Mouse (Mus musculus): Measurements from ENCODE around the gene Tmem117. TPM values are rescaled to one million over a fixed set of nuclear protein-coding genes. Genes with fewer than 3 reads are reported as not detected.

Tmem117 gene
- polyA plus RNA-seq, 1 experiment from 2014 or later = 3.1 TPM

DNA sequence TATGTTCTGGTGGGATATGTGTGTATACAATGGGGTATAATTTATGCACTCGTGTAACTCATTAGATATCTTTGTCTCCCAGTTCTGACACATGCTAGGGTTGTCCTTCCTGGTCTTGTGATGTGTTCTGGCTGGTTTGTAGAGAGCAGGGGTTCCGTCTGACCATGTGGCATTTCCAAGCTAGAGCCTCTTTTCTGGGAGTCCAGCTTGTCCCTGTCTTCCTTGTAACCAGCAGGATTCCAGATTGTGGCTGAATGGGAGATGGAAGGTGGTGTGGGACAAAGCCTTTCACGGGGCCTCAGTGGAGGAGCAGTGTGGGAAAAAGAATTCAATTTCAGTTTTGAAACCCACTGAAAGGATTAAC is 23.8 kb downstream of the Tmem117 start:
- Histone ChIP-seq H3K4me1 (ENCODE audit: control insufficient read depth, insufficient read depth, low read length) (no peaks in the 10 kb centered on the region), H3K9me3 (ENCODE audit: control insufficient read depth, low read length) (no peaks in the 10 kb centered on the region), H3K9ac (ENCODE audit: low read length) (no peak overlapping the region), H3K36me3 (ENCODE audit: control insufficient read depth, insufficient read depth, low read length) (no peaks in the 10 kb centered on the region), H3K4me3 (ENCODE audit: low read depth, low read length) (no peak overlapping the region), H3K27me3 (ENCODE audit: control insufficient read depth, insufficient read depth, low read length) (no peaks in the 10 kb centered on the region), H3K4me2 (ENCODE audit: low read depth) (no peak overlapping the region), H3K27ac (ENCODE audit: low read depth, low read length) (no peak overlapping the region)
- ATAC-seq (ENCODE audit: insufficient read depth, low FRiP score, low TSS enrichment) (no peak), DNase-seq (ENCODE audit: low spot score) (no peak)
- WGBS = 75% methylated on average over 3 of the region's 3 CpGs

DNA sequence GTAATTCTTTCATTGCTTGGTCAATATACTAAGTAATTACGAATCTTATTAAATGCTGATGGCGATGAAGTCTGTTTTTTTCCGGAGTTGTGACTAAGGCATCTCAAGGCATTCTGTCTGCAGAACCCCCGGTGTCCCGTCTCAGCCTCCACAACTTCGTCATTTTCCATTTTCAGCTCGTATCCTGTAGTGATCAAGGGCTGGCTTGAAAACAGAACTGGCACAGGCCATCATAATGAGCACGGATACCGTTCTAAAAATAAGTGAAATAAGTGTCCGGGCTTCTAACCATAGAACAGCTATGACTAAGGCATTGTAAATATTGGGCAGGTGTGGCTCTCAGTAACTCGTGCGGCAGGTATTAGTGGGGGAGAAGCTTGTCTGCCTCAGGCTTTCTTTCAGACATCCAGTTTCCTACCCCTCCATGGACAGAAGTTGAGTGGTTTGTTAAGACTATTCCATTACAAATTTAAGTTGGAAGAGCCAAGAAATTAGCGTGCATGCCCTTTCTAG is 26.8 kb downstream of the Tmem117 start:
- H3K36me3 ChIP-seq (ENCODE audit: control insufficient read depth, insufficient read depth, low read length) = no peaks in the 10 kb centered on the region
- no peaks in the 10 kb centered on the region for H3K9me3 ChIP-seq (ENCODE audit: control insufficient read depth, low read length)
- no peak overlapping the region for H3K4me3 ChIP-seq (ENCODE audit: low read depth, low read length)
- WGBS = 90% methylated on average over 13 of the region's 13 CpGs
- no peak for DNase-seq (ENCODE audit: low spot score)
- H3K27ac ChIP-seq (ENCODE audit: low read depth, low read length) = no peak overlapping the region
- no peaks in the 10 kb centered on the region for H3K4me1 ChIP-seq (ENCODE audit: control insufficient read depth, insufficient read depth, low read length)
- no peak overlapping the region for H3K4me2 ChIP-seq (ENCODE audit: low read depth)
- no peaks in the 10 kb centered on the region for H3K27me3 ChIP-seq (ENCODE audit: control insufficient read depth, insufficient read depth, low read length)
- ATAC-seq (ENCODE audit: insufficient read depth, low FRiP score, low TSS enrichment) = no peak
- no peak overlapping the region for H3K9ac ChIP-seq (ENCODE audit: low read length)

DNA sequence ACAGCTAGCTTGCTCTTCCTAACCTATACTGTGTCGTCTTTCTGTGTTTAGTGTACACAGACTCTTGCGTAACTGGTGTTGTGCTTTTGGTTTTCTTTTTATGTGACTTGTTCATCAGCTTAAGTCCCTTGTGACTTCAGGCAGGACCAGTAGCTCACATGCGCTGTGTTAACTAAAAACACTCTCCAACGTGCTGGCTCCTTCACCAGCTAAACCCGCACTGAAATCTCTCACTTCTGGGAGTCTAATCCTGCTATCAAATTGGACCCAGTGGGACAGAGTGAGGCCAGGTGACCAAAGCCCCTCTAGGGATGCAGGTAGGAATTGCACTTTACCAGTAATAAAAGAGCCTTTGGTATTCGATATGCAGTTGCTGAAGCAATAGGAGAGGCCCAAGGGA is 28.9 kb downstream of the Tmem117 start:
- ATAC-seq (ENCODE audit: insufficient read depth, low FRiP score, low TSS enrichment) = no peak
- Histone ChIP-seq H3K4me3 (ENCODE audit: low read depth, low read length) (no peak overlapping the region), H3K36me3 (ENCODE audit: control insufficient read depth, insufficient read depth, low read length) (no peaks in the 10 kb centered on the region), H3K27me3 (ENCODE audit: control insufficient read depth, insufficient read depth, low read length) (no peaks in the 10 kb centered on the region), H3K9me3 (ENCODE audit: control insufficient read depth, low read length) (no peaks in the 10 kb centered on the region), H3K4me2 (ENCODE audit: low read depth) (no peak overlapping the region), H3K27ac (ENCODE audit: low read depth, low read length) (no peak overlapping the region), H3K4me1 (ENCODE audit: control insufficient read depth, insufficient read depth, low read length) (no peaks in the 10 kb centered on the region), H3K9ac (ENCODE audit: low read length) (no peak overlapping the region)
- WGBS = 76% methylated on average over 6 of the region's 6 CpGs
- DNase-seq (ENCODE audit: low spot score) = no peak

DNA sequence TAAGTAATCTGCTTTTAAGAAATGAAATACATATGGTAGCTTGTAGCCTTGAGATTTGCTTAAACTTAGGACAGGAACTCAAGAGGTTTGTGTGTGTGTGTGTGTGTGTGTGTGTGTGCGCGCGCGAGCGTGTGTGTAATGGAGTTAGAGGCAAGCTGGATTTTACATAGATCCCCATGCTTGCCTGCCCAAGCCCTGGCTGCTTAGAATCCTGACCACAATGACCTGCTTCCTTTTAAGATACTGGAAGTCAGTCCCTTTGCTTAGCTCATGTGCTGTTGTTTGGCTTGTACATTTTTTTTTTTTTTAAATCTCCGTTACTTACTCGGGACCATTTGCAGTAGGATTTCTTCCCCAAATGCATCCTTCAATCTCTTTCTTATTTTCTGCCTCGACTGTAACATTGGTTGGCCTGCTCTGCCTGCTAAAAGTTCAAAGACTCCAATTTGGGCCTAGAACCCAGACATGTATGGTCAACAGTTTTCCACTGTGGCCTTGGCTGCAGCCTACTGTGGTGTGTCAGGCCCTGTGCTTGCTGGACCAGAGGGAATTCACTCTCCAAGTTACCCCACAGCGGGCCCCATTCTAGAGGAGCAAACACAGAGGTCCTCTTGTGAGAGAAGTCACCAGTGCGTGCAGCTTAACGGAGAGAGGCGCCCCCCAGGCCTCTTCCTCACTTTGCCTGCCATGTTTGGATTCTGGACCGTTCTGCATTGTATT is 29.5 kb downstream of the Tmem117 start:
- peak; percentile 18 for DNase-seq (ENCODE audit: low spot score)
- Histone ChIP-seq H3K27me3 (ENCODE audit: control insufficient read depth, insufficient read depth, low read length) (no peaks in the 10 kb centered on the region), H3K27ac (ENCODE audit: low read depth, low read length) (no peak overlapping the region), H3K4me2 (ENCODE audit: low read depth) (no peak overlapping the region), H3K36me3 (ENCODE audit: control insufficient read depth, insufficient read depth, low read length) (no peaks in the 10 kb centered on the region), H3K4me3 (ENCODE audit: low read depth, low read length) (no peak overlapping the region), H3K9me3 (ENCODE audit: control insufficient read depth, low read length) (no peaks in the 10 kb centered on the region), H3K4me1 (ENCODE audit: control insufficient read depth, insufficient read depth, low read length) (no peaks in the 10 kb centered on the region), H3K9ac (ENCODE audit: low read length) (no peak overlapping the region)
- 76% methylated on average over 13 of the region's 13 CpGs for WGBS
- ATAC-seq (ENCODE audit: insufficient read depth, low FRiP score, low TSS enrichment) = no peak

GRCm38 (mm10) chr15:94659112-94659437 is 30.0 kb downstream of the Tmem117 start:
- H3K9ac ChIP-seq (ENCODE audit: low read length) = no peak overlapping the region
- ATAC-seq (ENCODE audit: insufficient read depth, low FRiP score, low TSS enrichment) (no peak), DNase-seq (ENCODE audit: low spot score) (no peak)
- no peaks in the 10 kb centered on the region for H3K4me1 ChIP-seq (ENCODE audit: control insufficient read depth, insufficient read depth, low read length)
- H3K4me3 ChIP-seq (ENCODE audit: low read depth, low read length) = no peak overlapping the region
- H3K36me3 ChIP-seq (ENCODE audit: control insufficient read depth, insufficient read depth, low read length) = no peaks in the 10 kb centered on the region
- no peaks in the 10 kb centered on the region for H3K9me3 ChIP-seq (ENCODE audit: control insufficient read depth, low read length)
- no peaks in the 10 kb centered on the region for H3K27me3 ChIP-seq (ENCODE audit: control insufficient read depth, insufficient read depth, low read length)
- H3K27ac ChIP-seq (ENCODE audit: low read depth, low read length) = no peak overlapping the region
- H3K4me2 ChIP-seq (ENCODE audit: low read depth) = no peak overlapping the region
- 47% methylated on average over 6 of the region's 6 CpGs for WGBS

GRCm38 (mm10) chr15:94660913-94661312 is 31.9 kb downstream of the Tmem117 start:
- H3K27ac ChIP-seq (ENCODE audit: low read depth, low read length) = no peak overlapping the region
- ATAC-seq (ENCODE audit: insufficient read depth, low FRiP score, low TSS enrichment) (no peak), DNase-seq (ENCODE audit: low spot score) (no peak)
- H3K36me3 ChIP-seq (ENCODE audit: control insufficient read depth, insufficient read depth, low read length) = no peaks in the 10 kb centered on the region
- 76% methylated on average over 7 of the region's 7 CpGs for WGBS
- H3K4me2 ChIP-seq (ENCODE audit: low read depth) = no peak overlapping the region
- H3K27me3 ChIP-seq (ENCODE audit: control insufficient read depth, insufficient read depth, low read length) = no peaks in the 10 kb centered on the region
- no peak overlapping the region for H3K4me3 ChIP-seq (ENCODE audit: low read depth, low read length)
- H3K9me3 ChIP-seq (ENCODE audit: control insufficient read depth, low read length) = no peaks in the 10 kb centered on the region
- H3K4me1 ChIP-seq (ENCODE audit: control insufficient read depth, insufficient read depth, low read length) = no peaks in the 10 kb centered on the region
- H3K9ac ChIP-seq (ENCODE audit: low read length) = no peak overlapping the region

DNA sequence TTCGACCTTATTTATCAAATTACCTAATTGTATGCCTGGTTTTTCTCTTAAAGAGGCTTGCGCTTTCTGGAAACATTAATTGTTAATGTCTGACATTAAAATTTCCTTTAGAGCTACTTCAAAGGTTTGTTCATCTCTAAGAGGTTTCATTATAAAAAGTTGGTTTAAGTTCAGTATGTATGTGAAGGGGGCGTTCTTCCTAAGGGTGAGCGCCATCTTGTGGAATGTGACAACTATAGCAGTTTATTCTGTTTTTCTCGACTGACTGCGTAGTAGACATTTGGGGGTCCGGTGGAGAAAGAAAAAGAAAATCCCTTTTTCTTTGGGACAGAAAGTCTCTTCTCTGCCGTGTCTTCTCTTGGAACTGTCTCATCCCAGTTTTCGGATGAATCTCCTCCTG is 32.4 kb downstream of the Tmem117 start:
- no peaks in the 10 kb centered on the region for H3K4me1 ChIP-seq (ENCODE audit: control insufficient read depth, insufficient read depth, low read length)
- H3K4me2 ChIP-seq (ENCODE audit: low read depth) = no peak overlapping the region
- H3K4me3 ChIP-seq (ENCODE audit: low read depth, low read length) = no peak overlapping the region
- no peak overlapping the region for H3K27ac ChIP-seq (ENCODE audit: low read depth, low read length)
- ATAC-seq (ENCODE audit: insufficient read depth, low FRiP score, low TSS enrichment) (no peak), DNase-seq (ENCODE audit: low spot score) (peak; percentile 47)
- H3K36me3 ChIP-seq (ENCODE audit: control insufficient read depth, insufficient read depth, low read length) = no peaks in the 10 kb centered on the region
- no peaks in the 10 kb centered on the region for H3K9me3 ChIP-seq (ENCODE audit: control insufficient read depth, low read length)
- H3K9ac ChIP-seq (ENCODE audit: low read length) = no peak overlapping the region
- H3K27me3 ChIP-seq (ENCODE audit: control insufficient read depth, insufficient read depth, low read length) = no peaks in the 10 kb centered on the region
- WGBS = 27% methylated on average over 9 of the region's 9 CpGs

DNA sequence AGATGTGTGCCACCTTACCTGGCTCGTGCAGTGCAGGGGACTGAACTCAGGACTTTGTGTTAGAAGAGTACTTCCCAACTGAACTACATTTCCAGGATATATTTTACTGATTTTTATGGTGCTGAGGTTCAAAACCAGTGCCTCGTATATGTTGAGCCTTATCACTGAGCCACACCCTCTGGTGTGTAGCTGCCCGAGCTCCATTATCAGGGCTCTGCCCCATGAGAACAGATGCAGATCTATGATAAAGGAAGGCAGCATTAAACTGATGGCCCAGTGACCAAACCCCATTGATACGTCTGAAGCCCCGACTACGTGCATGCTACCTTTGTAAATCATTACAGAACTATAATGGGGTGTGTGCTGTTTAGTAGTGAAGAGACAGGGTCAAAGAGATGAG is 35.6 kb downstream of the Tmem117 start:
- Histone ChIP-seq H3K27me3 (ENCODE audit: control insufficient read depth, insufficient read depth, low read length) (no peaks in the 10 kb centered on the region), H3K9me3 (ENCODE audit: control insufficient read depth, low read length) (no peaks in the 10 kb centered on the region), H3K4me2 (ENCODE audit: low read depth) (no peak overlapping the region), H3K27ac (ENCODE audit: low read depth, low read length) (no peak overlapping the region), H3K4me1 (ENCODE audit: control insufficient read depth, insufficient read depth, low read length) (no peaks in the 10 kb centered on the region), H3K36me3 (ENCODE audit: control insufficient read depth, insufficient read depth, low read length) (no peaks in the 10 kb centered on the region), H3K4me3 (ENCODE audit: low read depth, low read length) (no peak overlapping the region), H3K9ac (ENCODE audit: low read length) (no peak overlapping the region)
- WGBS = 91% methylated on average over 6 of the region's 6 CpGs
- no peak for DNase-seq (ENCODE audit: low spot score)
- no peak for ATAC-seq (ENCODE audit: insufficient read depth, low FRiP score, low TSS enrichment)

DNA sequence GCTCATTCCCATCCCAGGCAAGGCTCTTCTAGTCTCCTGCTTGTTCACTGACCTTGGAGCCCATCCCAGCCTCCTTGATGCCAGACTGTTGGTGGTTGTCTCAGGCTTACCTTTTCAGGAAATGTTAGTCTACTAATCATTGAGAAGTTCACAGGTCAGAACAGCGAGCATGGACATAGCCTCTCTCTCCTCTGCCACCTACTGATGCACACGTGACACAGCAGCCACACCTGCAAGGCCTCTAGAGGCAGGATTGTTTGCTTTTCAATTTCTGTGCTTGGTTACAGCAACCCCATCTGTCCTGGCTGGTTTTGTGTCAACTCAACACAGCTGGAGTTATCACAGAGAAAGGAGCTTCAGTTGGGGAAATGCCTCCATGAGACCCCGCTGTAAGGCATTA is 52.1 kb downstream of the Tmem117 start:
- Histone ChIP-seq H3K4me3 (ENCODE audit: low read depth, low read length) (no peak overlapping the region), H3K27me3 (ENCODE audit: control insufficient read depth, insufficient read depth, low read length) (no peaks in the 10 kb centered on the region), H3K36me3 (ENCODE audit: control insufficient read depth, insufficient read depth, low read length) (no peaks in the 10 kb centered on the region), H3K9me3 (ENCODE audit: control insufficient read depth, low read length) (no peaks in the 10 kb centered on the region), H3K4me2 (ENCODE audit: low read depth) (no peak overlapping the region), H3K9ac (ENCODE audit: low read length) (no peak overlapping the region), H3K4me1 (ENCODE audit: control insufficient read depth, insufficient read depth, low read length) (no peaks in the 10 kb centered on the region), H3K27ac (ENCODE audit: low read depth, low read length) (no peak overlapping the region)
- 67% methylated on average over 3 of the region's 3 CpGs for WGBS
- ATAC-seq (ENCODE audit: insufficient read depth, low FRiP score, low TSS enrichment) (no peak), DNase-seq (ENCODE audit: low spot score) (no peak)
